Mouse (Mus musculus) midbrain, embryonic 10.5 days (tissue): Measurements from ENCODE around the gene Nhlrc2. TPM values are rescaled to one million over a fixed set of nuclear protein-coding genes. Genes with fewer than 3 reads are reported as not detected.

Experiments
- DNase-seq: peaks from one replicate; pipeline ENCODE4 v3.0.0-alpha.2; 2017; ENCODE audit warnings: low spot score
- H3K27ac ChIP-seq: fragments of 300-500 bp; sonication (generic); replicated peaks from 2 replicates; pipeline ENCODE4 v1.5.1; 2016; ENCODE audit warnings: mild to moderate bottlenecking
- H3K27me3 ChIP-seq: fragments of 300-500 bp; sonication (generic); 2 replicates; pipeline ENCODE4 v1.6.1; 2016; ENCODE audit warnings: low read depth, mild to moderate bottlenecking; ENCODE audit not compliant: poor library complexity, severe bottlenecking
- H3K36me3 ChIP-seq: fragments of 300-500 bp; sonication (generic); 2 replicates; pipeline ENCODE4 v1.6.1; 2016; ENCODE audit warnings: mild to moderate bottlenecking, moderate library complexity
- H3K4me1 ChIP-seq: fragments of 300-500 bp; sonication (generic); 2 replicates; pipeline ENCODE4 v1.6.1; 2016
- H3K4me3 ChIP-seq: fragments of 300-500 bp; sonication (generic); 2 replicates; pipeline ENCODE4 v1.5.1; 2016; ENCODE audit warnings: mild to moderate bottlenecking, moderate library complexity
- H3K9me3 ChIP-seq: fragments of 300-500 bp; sonication (generic); replicated peaks from 2 replicates; pipeline ENCODE4 v1.6.1; 2016; ENCODE audit warnings: mild to moderate bottlenecking
- WGBS: fragments of 180-500 bp; shearing (Covaris S2); methylation state at CpG from one replicate; pipeline ENCODE4 v1.1.7; 2016; 5-methylcytosine and 5-hydroxymethylcytosine counted together
- polyA plus RNA-seq: library from polyadenylated mRNA; unstranded; fragments of >200 nt; fragmentation: Nextera tagmentation; extraction: Ambion mirVana; gene quantifications from 2 replicates; pipeline ENCODE4 v1.2.1, GENCODE M21; 2016

Gene Nhlrc2
- polyA plus RNA-seq, 1 experiment from 2014 or later, result 14.4 TPM

GRCm38 (mm10) chr19:56571234-56571633, 23.2 kb downstream of the Nhlrc2 start:
- Histone ChIP-seq H3K36me3 (peaks cover 37% of the 10 kb centered on the region), H3K4me3 (no peak overlapping the region)
- no peak for DNase-seq

GRCm38 (mm10) chr19:56571913-56572312, 23.9 kb downstream of the Nhlrc2 start:
- Histone ChIP-seq H3K36me3 (peaks cover 42% of the 10 kb centered on the region), H3K4me1 (no peaks in the 10 kb centered on the region), H3K9me3 (no peaks in the 10 kb centered on the region), H3K27ac (no peak overlapping the region), H3K27me3 (no peaks in the 10 kb centered on the region), H3K4me3 (no peak overlapping the region)
- DNase-seq, result no peak
- WGBS, result 93% methylated on average over 5 of the region's 5 CpGs

More at GRCm38 (mm10) chr19:56571234-56571633, 23.2 kb downstream of the Nhlrc2 start:
- Histone ChIP-seq H3K27ac (no peak overlapping the region), H3K4me1 (no peaks in the 10 kb centered on the region), H3K9me3 (no peaks in the 10 kb centered on the region), H3K27me3 (no peaks in the 10 kb centered on the region)
- 93% methylated on average over 2 of the region's 2 CpGs for WGBS

- DNase-seq, result no peak
- H3K36me3 ChIP-seq, result peaks cover 54% of the 10 kb centered on the region
- H3K4me1 ChIP-seq, result no peaks in the 10 kb centered on the region
- no peaks in the 10 kb centered on the region for H3K27me3 ChIP-seq
- no peaks in the 10 kb centered on the region for H3K9me3 ChIP-seq
- no peak overlapping the region for H3K27ac ChIP-seq
- 93% methylated on average over 6 of the region's 6 CpGs for WGBS
- no peak overlapping the region for H3K4me3 ChIP-seq
Measured at GRCm38 (mm10) chr19:56573184-56573583, 25.1 kb downstream of the Nhlrc2 start.

- no peaks in the 10 kb centered on the region for H3K27me3 ChIP-seq
- DNase-seq, result no peak
- H3K4me1 ChIP-seq, result no peaks in the 10 kb centered on the region
- H3K9me3 ChIP-seq, result no peaks in the 10 kb centered on the region
- H3K27ac ChIP-seq, result no peak overlapping the region
- 92% methylated on average over 1 of the region's 1 CpGs for WGBS
- H3K36me3 ChIP-seq, result peaks cover 57% of the 10 kb centered on the region
- no peak overlapping the region for H3K4me3 ChIP-seq
Measured at GRCm38 (mm10) chr19:56577801-56578200, 29.7 kb downstream of the Nhlrc2 start.

GRCm38 (mm10) chr19:56581981-56582380, 33.9 kb downstream of the Nhlrc2 start:
- Histone ChIP-seq H3K9me3 (no peaks in the 10 kb centered on the region), H3K4me1 (peaks cover 4% of the 10 kb centered on the region; the same call in 1 of the 2 replicates), H3K27me3 (no peaks in the 10 kb centered on the region), H3K27ac (no peak overlapping the region), H3K4me3 (no peak overlapping the region), H3K36me3 (peaks cover 64% of the 10 kb centered on the region)
- DNase-seq, result no peak
- WGBS, result 94% methylated on average over 5 of the region's 5 CpGs

GRCm38 (mm10) chr19:56583785-56584184, 35.7 kb downstream of the Nhlrc2 start:
- Histone ChIP-seq H3K36me3 (peaks cover 69% of the 10 kb centered on the region), H3K27me3 (no peaks in the 10 kb centered on the region), H3K27ac (no peak overlapping the region), H3K9me3 (no peaks in the 10 kb centered on the region), H3K4me3 (no peak overlapping the region), H3K4me1 (peaks cover 4% of the 10 kb centered on the region; the same call in 1 of the 2 replicates)
- 82% methylated on average over 5 of the region's 5 CpGs for WGBS
- DNase-seq, result no peak

- WGBS, result 90% methylated on average over 3 of the region's 3 CpGs
- H3K36me3 ChIP-seq, result peaks cover 74% of the 10 kb centered on the region
- no peak for DNase-seq
Measured at GRCm38 (mm10) chr19:56584288-56584687, 36.2 kb downstream of the Nhlrc2 start.

GRCm38 (mm10) chr19:56586320-56586719, 38.3 kb downstream of the Nhlrc2 start:
- peaks cover 4% of the 10 kb centered on the region; the same call in 1 of the 2 replicates for H3K4me1 ChIP-seq
- H3K4me3 ChIP-seq, result no peak overlapping the region
- no peak for DNase-seq
- no peak overlapping the region for H3K27ac ChIP-seq
- peaks cover 79% of the 10 kb centered on the region for H3K36me3 ChIP-seq
- H3K9me3 ChIP-seq, result no peaks in the 10 kb centered on the region
- 88% methylated on average over 8 of the region's 8 CpGs for WGBS
- no peaks in the 10 kb centered on the region for H3K27me3 ChIP-seq

More at GRCm38 (mm10) chr19:56584288-56584687, 36.2 kb downstream of the Nhlrc2 start:
- no peak overlapping the region for H3K4me3 ChIP-seq
- peaks cover 4% of the 10 kb centered on the region; the same call in 1 of the 2 replicates for H3K4me1 ChIP-seq
- H3K27ac ChIP-seq, result no peak overlapping the region
- H3K9me3 ChIP-seq, result no peaks in the 10 kb centered on the region
- H3K27me3 ChIP-seq, result no peaks in the 10 kb centered on the region

GRCm38 (mm10) chr19:56588205-56588626, 40.2 kb downstream of the Nhlrc2 start:
- WGBS, result 87% methylated on average over 6 of the region's 6 CpGs
- peaks cover 79% of the 10 kb centered on the region for H3K36me3 ChIP-seq

GRCm38 (mm10) chr19:56589008-56589407, 40.9 kb downstream of the Nhlrc2 start:
- Histone ChIP-seq H3K9me3 (no peaks in the 10 kb centered on the region), H3K27ac (no peak overlapping the region), H3K4me1 (no peaks in the 10 kb centered on the region), H3K4me3 (no peak overlapping the region), H3K36me3 (peaks cover 81% of the 10 kb centered on the region), H3K27me3 (no peaks in the 10 kb centered on the region)
- DNase-seq, result no peak
- WGBS, result 89% methylated on average over 6 of the region's 6 CpGs

More at GRCm38 (mm10) chr19:56588205-56588626, 40.2 kb downstream of the Nhlrc2 start:
- H3K9me3 ChIP-seq, result no peaks in the 10 kb centered on the region
- peaks cover 4% of the 10 kb centered on the region; the same call in 1 of the 2 replicates for H3K4me1 ChIP-seq
- DNase-seq, result no peak
- H3K4me3 ChIP-seq, result no peak overlapping the region
- H3K27me3 ChIP-seq, result no peaks in the 10 kb centered on the region
- H3K27ac ChIP-seq, result no peak overlapping the region

- H3K4me1 ChIP-seq, result no peaks in the 10 kb centered on the region
- WGBS, result 95% methylated on average over 5 of the region's 5 CpGs
Measured at GRCm38 (mm10) chr19:56589455-56589854, 41.4 kb downstream of the Nhlrc2 start.

GRCm38 (mm10) chr19:56590250-56590649, 42.2 kb downstream of the Nhlrc2 start:
- H3K4me1 ChIP-seq, result no peaks in the 10 kb centered on the region
- 98% methylated on average over 3 of the region's 3 CpGs for WGBS
- H3K27me3 ChIP-seq, result no peaks in the 10 kb centered on the region
- peaks cover 92% of the 10 kb centered on the region for H3K36me3 ChIP-seq
- H3K9me3 ChIP-seq, result no peaks in the 10 kb centered on the region
- DNase-seq, result no peak
- H3K4me3 ChIP-seq, result no peak overlapping the region
- H3K27ac ChIP-seq, result no peak overlapping the region

More at GRCm38 (mm10) chr19:56589455-56589854, 41.4 kb downstream of the Nhlrc2 start:
- no peaks in the 10 kb centered on the region for H3K27me3 ChIP-seq
- no peak overlapping the region for H3K4me3 ChIP-seq
- no peak overlapping the region for H3K27ac ChIP-seq
- no peaks in the 10 kb centered on the region for H3K9me3 ChIP-seq
- H3K36me3 ChIP-seq, result peaks cover 84% of the 10 kb centered on the region
- DNase-seq, result no peak

- DNase-seq, result no peak
- Histone ChIP-seq H3K4me1 (no peaks in the 10 kb centered on the region), H3K27ac (no peak overlapping the region), H3K36me3 (peaks cover 100% of the 10 kb centered on the region), H3K27me3 (no peaks in the 10 kb centered on the region), H3K9me3 (no peaks in the 10 kb centered on the region), H3K4me3 (no peak overlapping the region)
- 95% methylated on average over 9 of the region's 9 CpGs for WGBS
Measured at GRCm38 (mm10) chr19:56592472-56592871, 44.4 kb downstream of the Nhlrc2 start.
